Mouse (Mus musculus) erythroid progenitor cell, adult 5-6 weeks (primary cell): ENCODE measurements around the gene Dapk1. TPM values are rescaled to one million over a fixed set of nuclear protein-coding genes. Genes with fewer than 3 reads are reported as not detected.

Experiments
- ATAC-seq: replicated peaks from 2 replicates; pipeline ENCODE4 v1.8.0; 2016; ENCODE audit warnings: moderate number of reproducible peaks, mild to moderate bottlenecking, moderate TSS enrichment, inconsistent platforms; ENCODE audit not compliant: poor library complexity, low FRiP score, severe bottlenecking
- total RNA-seq, 2 experiments: library from RNA; stranded (forward) in 1 of 2; stranded (reverse) in 1 of 2; fragments of 150-400 nt in 1 of 2; fragments of 186-747, 209-891 nt in 1 of 2; gene quantifications; 2 replicates each; pipeline versions ENCODE4 v1.2.3 to v1.2.4; 2015 to 2017; ENCODE audit warnings: low replicate concordance in 2 of 2

The Dapk1 gene
- total RNA-seq, 2 experiments from 2014 or later: 0.23 to 1.3 TPM

GRCm38 (mm10) chr13:60614154-60614553, 12.4 kb downstream of the Dapk1 start:
- no peak for ATAC-seq

- ATAC-seq: no peak
These were observed 13.4 kb downstream of the Dapk1 start for GRCm38 (mm10) chr13:60615057-60615650.

- ATAC-seq: no peak
These were observed 14.3 kb downstream of the Dapk1 start for GRCm38 (mm10) chr13:60616036-60616435.

GRCm38 (mm10) chr13:60618287-60618686, 16.5 kb downstream of the Dapk1 start:
- ATAC-seq: no peak

- no peak for ATAC-seq
These were observed 18.0 kb downstream of the Dapk1 start for GRCm38 (mm10) chr13:60619723-60620122.

- ATAC-seq: no peak
These were observed 19.7 kb downstream of the Dapk1 start for GRCm38 (mm10) chr13:60621411-60621965.

- ATAC-seq: no peak
These were observed 23.8 kb downstream of the Dapk1 start for GRCm38 (mm10) chr13:60625581-60625980.

GRCm38 (mm10) chr13:60627843-60628656, 26.3 kb downstream of the Dapk1 start:
- no peak for ATAC-seq

GRCm38 (mm10) chr13:60628657-60628950, 26.9 kb downstream of the Dapk1 start:
- no peak for ATAC-seq

- ATAC-seq: no peak
These were observed 27.7 kb downstream of the Dapk1 start for GRCm38 (mm10) chr13:60629419-60629818.

GRCm38 (mm10) chr13:60633945-60634344, 32.2 kb downstream of the Dapk1 start:
- ATAC-seq: no peak

GRCm38 (mm10) chr13:60635636-60636035, 33.9 kb downstream of the Dapk1 start:
- no peak for ATAC-seq

- no peak for ATAC-seq
These were observed 37.8 kb downstream of the Dapk1 start for GRCm38 (mm10) chr13:60639482-60640055.

GRCm38 (mm10) chr13:60640420-60640819, 38.7 kb downstream of the Dapk1 start:
- ATAC-seq: no peak

GRCm38 (mm10) chr13:60644457-60644889, 42.7 kb downstream of the Dapk1 start:
- no peak for ATAC-seq

- no peak for ATAC-seq
These were observed 45.0 kb downstream of the Dapk1 start for GRCm38 (mm10) chr13:60646791-60647190.

GRCm38 (mm10) chr13:60648350-60648749, 46.6 kb downstream of the Dapk1 start:
- no peak for ATAC-seq

GRCm38 (mm10) chr13:60650000-60650399, 48.3 kb downstream of the Dapk1 start:
- ATAC-seq: no peak

GRCm38 (mm10) chr13:60654017-60654565, 52.3 kb downstream of the Dapk1 start:
- no peak for ATAC-seq

GRCm38 (mm10) chr13:60655246-60655645, 53.5 kb downstream of the Dapk1 start:
- no peak for ATAC-seq

- no peak for ATAC-seq
These were observed 57.9 kb downstream of the Dapk1 start for GRCm38 (mm10) chr13:60659600-60659999.
